Mouse (Mus musculus): ENCODE data around the gene Cct2. TPM values are rescaled to one million over a fixed set of nuclear protein-coding genes. Genes with fewer than 3 reads are reported as not detected.
A peak's percentile ranks its signal among the peaks of the same experiment; 100 is the strongest.

Gene Cct2
- polyA plus RNA-seq, 1 experiment from 2014 or later: 249 TPM

- H3K9me3 ChIP-seq (replicated peaks): no peaks in the 10 kb centered on the region
- H3K27me3 ChIP-seq (replicated peaks): no peaks in the 10 kb centered on the region
- no peak overlapping the region for H3K4me2 ChIP-seq
- ATAC-seq: no peak
- WGBS (ENCODE audit: insufficient replicate concordance): 75% methylated on average over 15 of the region's 15 CpGs
- no peak overlapping the region for H3K4me3 ChIP-seq
- peaks cover 72% of the 10 kb centered on the region for H3K4me1 ChIP-seq
- H3K27ac ChIP-seq: peak overlapping the region; percentile 18
- peaks cover 73% of the 10 kb centered on the region for H3K36me3 ChIP-seq
- H3K9ac ChIP-seq: peak overlapping the region; percentile 40; the same call in 1 of the 2 replicates
Observed at GRCm38 (mm10) chr10:117094504-117095329, 31.1 kb upstream of the Cct2 start.

- WGBS (ENCODE audit: insufficient replicate concordance): 72% methylated on average over 4 of the region's 4 CpGs
- H3K36me3 ChIP-seq: peaks cover 80% of the 10 kb centered on the region
Observed at GRCm38 (mm10) chr10:117089628-117090027, 26.0 kb upstream of the Cct2 start.

DNA sequence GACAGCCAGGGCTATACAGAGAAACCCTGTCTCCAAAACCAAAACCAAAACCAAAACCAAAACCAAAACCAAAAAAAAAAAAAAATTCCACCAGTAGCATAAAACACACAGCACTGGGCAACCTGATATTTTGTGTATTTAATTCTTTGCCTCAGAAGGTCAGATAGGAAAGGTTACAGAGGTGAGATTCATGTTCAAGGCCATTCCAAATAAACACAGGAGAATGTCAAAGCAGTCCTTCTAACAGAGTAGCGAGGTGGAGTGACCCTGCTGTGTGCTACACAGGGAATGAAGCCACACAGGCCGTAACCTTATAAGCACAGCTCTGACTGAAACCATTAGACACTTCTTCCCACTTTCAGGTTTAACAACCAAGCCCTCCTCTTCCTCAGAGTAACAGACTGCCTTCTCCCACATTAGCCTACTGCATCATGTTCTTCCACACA is 18.3 kb upstream of the Cct2 start:
- 0 out of 2 replicates have a peak overlapping the region, but pooled peaks have one; percentile 7 for H3K9ac ChIP-seq
- peaks cover 13% of the 10 kb centered on the region for H3K4me1 ChIP-seq
- H3K27ac ChIP-seq: peak overlapping the region; percentile 34; the same call in 1 of the 2 replicates
- H3K4me3 ChIP-seq: no peak overlapping the region
- ATAC-seq: no peak
- H3K9me3 ChIP-seq (replicated peaks): no peaks in the 10 kb centered on the region
- no peaks in the 10 kb centered on the region for H3K27me3 ChIP-seq (replicated peaks)
- 86% methylated on average over 2 of the region's 2 CpGs for WGBS (ENCODE audit: insufficient replicate concordance)
- no peak overlapping the region for H3K4me2 ChIP-seq
- peaks cover 91% of the 10 kb centered on the region for H3K36me3 ChIP-seq

More at GRCm38 (mm10) chr10:117089628-117090027, 26.0 kb upstream of the Cct2 start:
- Histone ChIP-seq H3K4me2 (no peak overlapping the region), H3K4me1 (peaks cover 35% of the 10 kb centered on the region), H3K9me3 (replicated peaks) (no peaks in the 10 kb centered on the region), H3K27ac (no peak overlapping the region), H3K4me3 (no peak overlapping the region), H3K27me3 (replicated peaks) (no peaks in the 10 kb centered on the region), H3K9ac (no peak overlapping the region)
- no peak for ATAC-seq

DNA sequence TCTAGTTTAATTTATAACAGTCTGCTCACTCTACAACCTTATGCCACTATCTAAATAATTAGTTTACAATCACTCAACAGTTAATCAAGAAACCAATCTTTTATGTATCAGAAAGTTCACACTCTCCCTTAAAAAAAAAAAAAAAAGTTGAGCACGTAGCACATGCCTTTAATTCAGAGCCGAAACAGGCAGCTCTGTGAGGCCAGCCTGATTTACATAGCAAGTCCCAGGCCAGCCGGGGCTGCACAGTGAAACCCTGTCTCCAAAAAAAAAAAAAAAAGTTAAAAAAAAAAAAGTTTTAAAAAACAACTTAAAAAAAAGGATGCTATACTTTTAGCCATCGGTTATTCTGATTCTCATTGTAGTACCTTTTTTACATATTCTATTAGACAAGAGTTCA is 17.7 kb upstream of the Cct2 start:
- H3K36me3 ChIP-seq: peaks cover 92% of the 10 kb centered on the region
- 91% methylated on average over 4 of the region's 4 CpGs for WGBS (ENCODE audit: insufficient replicate concordance)

GRCm38 (mm10) chr10:117078284-117078683 is 14.7 kb upstream of the Cct2 start:
- H3K4me1 ChIP-seq: peaks cover 9% of the 10 kb centered on the region
- 63% methylated on average over 6 of the region's 6 CpGs for WGBS (ENCODE audit: insufficient replicate concordance)
- no peak overlapping the region for H3K4me3 ChIP-seq
- H3K27me3 ChIP-seq (replicated peaks): no peaks in the 10 kb centered on the region
- ATAC-seq: peak; percentile 80
- no peak overlapping the region for H3K4me2 ChIP-seq
- no peaks in the 10 kb centered on the region for H3K9me3 ChIP-seq (replicated peaks)
- peaks cover 91% of the 10 kb centered on the region for H3K36me3 ChIP-seq
- no peak overlapping the region for H3K27ac ChIP-seq
- no peak overlapping the region for H3K9ac ChIP-seq

More for the DNA sequence above, 17.7 kb upstream of the Cct2 start:
- Histone ChIP-seq H3K27me3 (replicated peaks) (no peaks in the 10 kb centered on the region), H3K4me2 (no peak overlapping the region), H3K9ac (no peak overlapping the region), H3K4me1 (peaks cover 13% of the 10 kb centered on the region), H3K4me3 (no peak overlapping the region), H3K9me3 (replicated peaks) (no peaks in the 10 kb centered on the region), H3K27ac (no peak overlapping the region)
- ATAC-seq: no peak

DNA sequence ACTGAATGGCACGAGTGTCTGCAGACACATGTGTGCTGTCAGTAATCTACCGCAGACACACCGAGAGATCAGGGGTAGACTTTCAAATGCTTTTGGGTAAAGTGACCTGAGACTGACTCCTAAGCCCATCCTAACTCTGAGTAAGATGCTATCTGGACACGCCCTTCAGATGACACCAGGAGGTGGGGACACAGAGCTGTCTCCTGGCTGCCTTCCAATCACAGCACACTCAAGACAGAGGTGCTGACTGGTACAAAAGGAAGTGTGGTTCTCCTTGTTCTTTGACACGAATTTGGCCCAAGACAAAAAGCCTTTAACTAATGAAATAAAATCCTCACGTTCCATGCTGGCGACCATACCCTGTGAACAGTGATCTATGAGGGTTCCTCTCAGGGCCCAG is 9.6 kb upstream of the Cct2 start:
- ATAC-seq: no peak
- no peaks in the 10 kb centered on the region for H3K9me3 ChIP-seq (replicated peaks)
- H3K4me3 ChIP-seq: no peak overlapping the region
- 84% methylated on average over 7 of the region's 7 CpGs for WGBS (ENCODE audit: insufficient replicate concordance)
- peaks cover 89% of the 10 kb centered on the region for H3K36me3 ChIP-seq
- no peak overlapping the region for H3K27ac ChIP-seq
- H3K4me2 ChIP-seq: no peak overlapping the region
- H3K27me3 ChIP-seq (replicated peaks): no peaks in the 10 kb centered on the region
- no peak overlapping the region for H3K9ac ChIP-seq
- no peaks in the 10 kb centered on the region; the same call in 1 of the 2 replicates for H3K4me1 ChIP-seq

- ATAC-seq: no peak
- Histone ChIP-seq H3K9me3 (replicated peaks) (no peaks in the 10 kb centered on the region), H3K9ac (no peak overlapping the region), H3K36me3 (peaks cover 80% of the 10 kb centered on the region), H3K4me3 (no peak overlapping the region), H3K4me2 (no peak overlapping the region), H3K4me1 (no peaks in the 10 kb centered on the region), H3K27me3 (replicated peaks) (no peaks in the 10 kb centered on the region), H3K27ac (no peak overlapping the region)
- WGBS (ENCODE audit: insufficient replicate concordance): 87% methylated on average over 18 of the region's 18 CpGs
Observed at GRCm38 (mm10) chr10:117072191-117072888, 8.7 kb upstream of the Cct2 start.

DNA sequence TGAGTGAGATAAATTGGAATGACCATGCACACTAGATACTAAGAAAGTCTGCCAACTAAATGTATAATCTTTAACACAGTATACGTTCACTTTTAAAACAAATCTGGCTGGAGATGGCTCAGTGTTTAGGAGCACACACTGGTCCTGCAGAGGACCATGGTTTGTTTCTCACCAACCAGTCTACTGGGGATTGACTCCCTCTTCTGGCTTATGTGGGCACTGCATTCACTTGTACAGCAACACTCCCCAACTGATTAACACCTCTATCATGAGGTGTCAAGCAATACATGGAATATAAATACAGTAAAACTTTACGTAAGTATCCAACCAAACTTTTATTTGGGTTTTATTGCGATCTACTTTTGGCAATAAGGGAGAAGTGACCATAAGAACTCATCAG is 5.5 kb upstream of the Cct2 start:
- no peak overlapping the region for H3K4me3 ChIP-seq
- H3K9ac ChIP-seq: no peak overlapping the region
- no peaks in the 10 kb centered on the region for H3K9me3 ChIP-seq (replicated peaks)
- no peak for ATAC-seq
- H3K27me3 ChIP-seq (replicated peaks): no peaks in the 10 kb centered on the region
- WGBS (ENCODE audit: insufficient replicate concordance): 87% methylated on average over 3 of the region's 3 CpGs
- H3K4me1 ChIP-seq: peaks cover 5% of the 10 kb centered on the region
- H3K36me3 ChIP-seq: peaks cover 50% of the 10 kb centered on the region
- H3K4me2 ChIP-seq: no peak overlapping the region
- no peak overlapping the region for H3K27ac ChIP-seq

- no peaks in the 10 kb centered on the region for H3K27me3 ChIP-seq (replicated peaks)
Observed at GRCm38 (mm10) chr10:117064076-117064475, 462 bp upstream of the Cct2 start.

DNA sequence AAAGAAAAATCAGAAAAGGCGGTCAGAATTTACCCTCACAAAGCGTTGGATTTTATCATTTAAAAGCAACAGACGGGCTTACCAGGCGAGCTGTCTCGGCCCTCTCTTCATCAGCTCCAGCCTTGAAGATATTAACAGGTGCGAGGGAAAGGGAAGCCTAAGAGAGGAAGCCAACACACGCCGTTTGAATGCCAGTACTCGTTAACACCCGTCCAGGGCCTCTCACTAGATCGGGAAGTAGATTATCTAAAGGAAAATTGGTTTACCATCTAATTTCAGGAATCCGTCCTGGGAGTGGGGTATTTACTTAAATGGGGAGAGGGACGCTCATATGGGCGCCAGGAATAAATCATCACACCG is 740 bp downstream of the Cct2 start:
- H3K9me3 ChIP-seq (replicated peaks): no peaks in the 10 kb centered on the region
- WGBS (ENCODE audit: insufficient replicate concordance): under 1% methylated on average over 15 of the region's 15 CpGs
- H3K4me3 ChIP-seq: peak overlapping the region; percentile 79
- H3K36me3 ChIP-seq: peaks cover 43% of the 10 kb centered on the region
- H3K4me2 ChIP-seq: peak overlapping the region; percentile 87
- peak; percentile 50 for ATAC-seq
- peak overlapping the region; percentile 85 for H3K9ac ChIP-seq
- H3K27ac ChIP-seq: peak overlapping the region; percentile 82
- no peaks in the 10 kb centered on the region for H3K27me3 ChIP-seq (replicated peaks)
- H3K4me1 ChIP-seq: peaks cover 52% of the 10 kb centered on the region

More at GRCm38 (mm10) chr10:117064076-117064475, 462 bp upstream of the Cct2 start:
- WGBS (ENCODE audit: insufficient replicate concordance): 2% methylated on average over 7 of the region's 7 CpGs
- Histone ChIP-seq H3K36me3 (peaks cover 35% of the 10 kb centered on the region), H3K27ac (peak overlapping the region; percentile 82), H3K4me3 (peak overlapping the region; percentile 79), H3K9ac (peak overlapping the region; percentile 85; the same call in 1 of the 2 replicates), H3K4me2 (peak overlapping the region; percentile 87), H3K4me1 (peaks cover 41% of the 10 kb centered on the region), H3K9me3 (replicated peaks) (no peaks in the 10 kb centered on the region)
- ATAC-seq: no peak

GRCm38 (mm10) chr10:117055668-117056067 is 7.9 kb downstream of the Cct2 start:
- Histone ChIP-seq H3K4me1 (peaks cover 26% of the 10 kb centered on the region), H3K4me2 (no peak overlapping the region), H3K4me3 (no peak overlapping the region), H3K27me3 (replicated peaks) (no peaks in the 10 kb centered on the region), H3K9me3 (replicated peaks) (no peaks in the 10 kb centered on the region), H3K9ac (no peak overlapping the region), H3K27ac (no peak overlapping the region), H3K36me3 (peaks cover 100% of the 10 kb centered on the region)
- WGBS (ENCODE audit: insufficient replicate concordance): 87% methylated on average over 4 of the region's 4 CpGs
- ATAC-seq: no peak

All from liver, embryonic 12.5 days (tissue).